Mouse (Mus musculus): ENCODE measurements around the gene Dpf3.

DNA sequence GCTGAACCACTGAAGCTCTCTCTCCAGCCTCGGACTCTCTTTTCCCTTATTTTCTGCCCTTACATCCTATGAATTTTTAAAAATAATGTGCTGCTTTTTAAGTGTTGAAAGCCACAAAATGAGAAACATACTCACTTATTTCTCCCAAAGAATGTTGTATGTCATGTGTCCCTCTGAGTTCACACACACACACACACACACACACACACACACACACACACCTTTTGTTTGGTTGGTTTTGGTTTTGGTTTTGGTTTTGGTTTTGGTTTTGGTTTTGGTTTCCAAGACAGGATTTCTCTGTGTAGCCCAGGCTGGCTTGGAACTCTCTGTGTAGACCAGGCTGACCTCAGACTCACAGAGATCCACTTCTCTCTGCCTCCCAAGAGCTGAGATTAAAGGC lies 37.0 kb downstream of the Dpf3 start:
- no peak for TF ChIP-seq CTCF (IDR thresholded peaks at IDR 0.05; ENCODE audit: control insufficient read depth, insufficient read depth, low read length)
- TF ChIP-seq POLR2A (IDR thresholded peaks at IDR 0.05; ENCODE audit: borderline replicate concordance, control insufficient read depth, low read depth, low read length) = no peak

All from bone marrow, adult 2 months (tissue).